Mouse (Mus musculus) heart, postnatal 36 days (tissue): ENCODE data around the gene Bloc1s4. TPM values are rescaled to one million over a fixed set of nuclear protein-coding genes. Genes with fewer than 3 reads are reported as not detected.
A peak's percentile ranks its signal among the peaks of the same experiment; 100 is the strongest.

Experiments used
- DNase-seq, 2 experiments: peaks; one replicate each; pipeline ENCODE4 v3.0.0; 2021 to 2022
- intact Hi-C: fragments of 180-260 bp; cut with DNase I; formaldehyde crosslinking; loops from one replicate; pipeline ENCODE4 v1.15.1; 2025
- total RNA-seq, 2 experiments: library from RNA; stranded (reverse); gene quantifications; 2 replicates each; pipeline ENCODE4 v1.2.3; 2021

Gene Bloc1s4
- total RNA-seq, 2 experiments from 2014 or later: 10.3 to 14.2 TPM

- peak; percentile 85 to 94 for DNase-seq
- intact Hi-C loops: loop anchor here (1.0 to 10.0 kb wide), 4 partner anchors 139 to 279 kb away; no protein-coding TSS in a partner anchor
These were observed 6.2 kb downstream of the Bloc1s4 start for GRCm38 (mm10) chr5:36742126-36742848.

DNA sequence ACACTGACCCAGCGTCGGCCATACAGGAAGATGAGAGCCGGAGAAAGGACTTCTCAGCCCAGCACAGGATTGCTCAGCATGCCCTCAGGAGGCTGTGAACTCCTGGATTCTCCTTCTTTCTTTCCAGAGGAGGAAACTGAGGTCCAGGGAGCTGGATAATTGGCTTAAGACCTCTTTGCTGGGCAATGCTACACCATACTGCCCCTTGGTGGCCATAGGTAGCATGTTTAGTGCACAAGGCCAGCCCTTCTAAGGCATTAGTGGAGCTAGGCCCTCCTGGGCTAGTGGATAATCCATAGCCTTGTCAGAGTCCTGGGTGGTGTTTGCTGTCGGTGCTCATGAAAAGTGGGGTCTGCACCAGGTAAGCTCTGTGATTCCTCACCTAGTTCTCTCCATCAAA is 8.6 kb downstream of the Bloc1s4 start:
- DNase-seq: peak in 1 of 2 experiments; percentile 33
- intact Hi-C loops: loop anchor here (2.0 to 10.0 kb wide), 2 partner anchors 45 to 155 kb away; no protein-coding TSS in a partner anchor

GRCm38 (mm10) chr5:36738799-36739615 is 9.4 kb downstream of the Bloc1s4 start:
- intact Hi-C loops: loop anchor here (2.0 kb wide), 1 partner anchor 44 kb away; no protein-coding TSS in a partner anchor
- DNase-seq: no peak

DNA sequence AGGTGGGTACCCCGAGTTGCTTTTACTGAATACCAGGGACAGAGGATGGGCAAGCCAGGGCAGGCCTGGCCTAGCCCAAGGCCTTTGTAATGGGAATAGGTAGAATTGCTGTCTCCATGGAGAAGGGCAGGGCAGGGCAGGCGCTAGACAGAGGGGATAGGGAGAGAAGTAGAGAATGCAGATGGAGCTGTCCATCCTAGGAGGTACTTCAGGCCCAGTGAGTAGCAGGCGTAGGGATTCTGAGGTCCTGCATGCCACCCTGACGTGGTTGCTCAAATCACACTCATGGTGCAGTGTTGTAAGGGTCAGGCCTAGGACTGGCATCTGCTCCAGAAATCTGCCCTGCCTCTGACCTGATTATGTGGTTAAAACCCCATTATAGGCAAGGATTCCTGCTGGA is 10.7 kb downstream of the Bloc1s4 start:
- intact Hi-C loops: loop anchor here (2.0 kb wide), 2 partner anchors 23 to 43 kb away; no protein-coding TSS in a partner anchor
- DNase-seq: no peak

- intact Hi-C loops: loop anchor here (2.0 kb wide), 1 partner anchor 21 kb away; no protein-coding TSS in a partner anchor
- no peak for DNase-seq
These were observed 12.4 kb downstream of the Bloc1s4 start for GRCm38 (mm10) chr5:36736009-36736408.

- intact Hi-C loops: no loop called here
These were observed 13.3 kb downstream of the Bloc1s4 start for GRCm38 (mm10) chr5:36735106-36735505.

DNA sequence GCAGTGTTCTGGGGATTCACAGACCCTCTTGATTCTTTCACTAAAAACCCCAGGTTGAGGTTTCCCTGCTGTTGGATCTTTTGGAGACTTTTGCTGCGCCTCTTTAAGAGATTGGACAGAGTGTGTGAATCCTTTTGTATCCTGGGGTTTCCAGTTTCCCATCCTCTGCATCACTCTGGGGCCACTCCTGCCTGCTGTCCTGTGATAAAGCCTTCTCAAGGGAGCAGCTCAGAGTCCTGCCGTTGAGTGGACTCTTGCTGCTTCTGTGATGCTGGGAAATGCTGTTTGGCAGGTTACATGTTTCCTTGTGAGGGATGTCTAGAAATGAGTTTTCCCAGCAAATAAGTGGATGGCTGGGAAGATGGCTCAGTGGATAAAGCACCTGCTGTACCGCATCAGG is 15.0 kb downstream of the Bloc1s4 start:
- intact Hi-C loops: no loop called here
- no peak for DNase-seq

More at GRCm38 (mm10) chr5:36735106-36735505, 13.3 kb downstream of the Bloc1s4 start:
- DNase-seq: no peak

DNA sequence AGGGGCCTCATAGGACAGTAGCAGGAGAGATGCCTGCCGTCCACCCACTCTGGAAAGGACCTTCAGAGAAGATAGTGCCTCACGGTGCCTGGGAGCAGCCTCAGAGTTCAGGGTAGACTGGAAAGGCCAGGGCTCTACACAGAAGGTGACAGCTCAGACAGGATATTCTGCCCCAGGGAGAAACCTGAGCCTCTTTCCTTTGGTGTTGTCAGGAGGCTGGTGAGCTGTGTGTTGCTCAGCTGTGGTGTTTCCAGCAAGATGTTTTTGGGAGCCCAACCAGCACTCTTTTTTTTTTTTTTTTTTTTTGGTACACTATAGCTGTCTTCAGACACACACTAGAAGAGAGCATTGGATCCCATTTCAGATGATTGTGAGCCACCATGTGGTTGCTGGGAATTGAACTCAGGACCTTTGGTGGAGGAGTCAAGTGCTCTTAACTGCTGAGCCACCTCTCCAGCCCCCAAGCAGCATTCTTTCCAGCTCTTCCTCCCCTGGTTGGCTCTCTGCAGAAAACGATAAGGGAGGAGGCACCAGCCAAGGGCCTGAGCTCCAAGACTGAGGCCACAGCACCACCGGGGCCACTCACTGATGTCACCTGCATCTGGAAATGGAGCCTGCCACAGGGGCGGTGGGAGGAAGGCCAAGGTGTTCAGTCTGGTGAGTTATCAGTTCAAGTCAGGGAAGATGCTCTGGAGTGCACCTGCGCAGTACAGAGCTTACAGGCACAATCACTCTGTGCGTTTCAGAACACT is 16.4 kb downstream of the Bloc1s4 start:
- DNase-seq: no peak
- intact Hi-C loops: no loop called here

GRCm38 (mm10) chr5:36730689-36731088 is 17.8 kb downstream of the Bloc1s4 start:
- intact Hi-C loops: no loop called here
- peak in 1 of 2 experiments; percentile 1 for DNase-seq

GRCm38 (mm10) chr5:36729923-36730322 is 18.5 kb downstream of the Bloc1s4 start:
- intact Hi-C loops: no loop called here

DNA sequence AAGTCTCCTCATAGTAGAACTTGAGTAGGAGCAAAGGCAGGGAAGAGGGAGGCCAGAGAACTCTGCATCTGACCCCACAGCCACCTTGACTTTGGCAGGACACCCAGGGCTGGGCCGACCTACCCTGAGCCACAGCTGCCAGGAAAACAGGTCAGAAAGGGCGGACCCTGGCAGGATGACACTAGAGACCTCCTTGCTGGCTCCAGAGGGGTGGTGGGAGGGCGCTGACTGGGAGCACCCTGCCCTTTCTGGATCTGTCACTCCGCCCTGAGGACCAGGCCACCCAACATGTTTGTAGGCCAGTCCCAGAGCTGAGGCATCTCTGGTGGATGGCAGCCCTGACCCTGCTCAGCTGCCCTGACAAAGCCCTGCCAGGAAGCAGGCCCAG is 19.4 kb downstream of the Bloc1s4 start:
- intact Hi-C loops: no loop called here
- no peak for DNase-seq

More at GRCm38 (mm10) chr5:36729923-36730322, 18.5 kb downstream of the Bloc1s4 start:
- DNase-seq: no peak

DNA sequence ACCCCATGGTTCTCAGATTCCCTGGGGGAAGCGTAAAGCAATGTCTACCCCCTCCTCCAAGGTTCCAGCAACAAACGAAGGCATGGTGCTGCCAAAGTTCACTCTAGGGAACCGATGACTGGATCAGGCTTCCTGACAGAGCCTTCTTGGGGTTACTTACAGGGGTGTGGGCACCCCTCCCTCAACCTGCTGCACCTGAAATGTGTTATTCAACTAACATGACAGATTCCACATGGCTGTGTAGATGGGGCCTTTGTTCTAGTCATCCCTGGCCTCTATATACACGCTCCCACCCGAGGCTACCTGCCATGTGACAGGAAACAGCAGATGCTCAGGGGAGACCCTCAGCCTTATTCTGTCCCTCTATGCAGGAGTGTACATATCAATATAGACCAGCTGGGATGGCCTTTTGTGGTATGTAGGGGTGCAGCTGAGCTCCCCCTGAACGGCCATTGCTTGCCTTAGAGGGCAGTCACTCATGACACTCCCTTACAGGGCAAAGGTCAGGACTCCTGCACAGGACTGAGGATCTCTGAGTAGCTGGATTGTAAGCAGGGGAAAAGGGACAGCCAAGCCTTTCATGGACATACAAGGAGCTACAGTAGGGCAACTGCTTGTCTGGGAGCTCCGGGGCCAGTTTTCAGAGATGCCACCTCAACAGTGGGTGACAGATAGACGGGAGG is 19.9 kb downstream of the Bloc1s4 start:
- intact Hi-C loops: no loop called here
- no peak for DNase-seq

- intact Hi-C loops: no loop called here
- DNase-seq: no peak
These were observed 20.7 kb downstream of the Bloc1s4 start for GRCm38 (mm10) chr5:36727776-36728175.

- no peak for DNase-seq
These were observed 21.3 kb downstream of the Bloc1s4 start for GRCm38 (mm10) chr5:36727136-36727535.

GRCm38 (mm10) chr5:36726387-36726801 is 22.1 kb downstream of the Bloc1s4 start:
- intact Hi-C loops: no loop called here
- DNase-seq: no peak

More at GRCm38 (mm10) chr5:36727136-36727535, 21.3 kb downstream of the Bloc1s4 start:
- intact Hi-C loops: no loop called here

GRCm38 (mm10) chr5:36725861-36726260 is 22.6 kb downstream of the Bloc1s4 start:
- intact Hi-C loops: no loop called here
- no peak for DNase-seq

GRCm38 (mm10) chr5:36724274-36724673 is 24.2 kb downstream of the Bloc1s4 start:
- DNase-seq: no peak
- intact Hi-C loops: no loop called here

- no peak for DNase-seq
- intact Hi-C loops: no loop called here
These were observed 25.1 kb downstream of the Bloc1s4 start for GRCm38 (mm10) chr5:36723356-36723755.

- intact Hi-C loops: no loop called here
- no peak for DNase-seq
These were observed 26.0 kb downstream of the Bloc1s4 start for GRCm38 (mm10) chr5:36722415-36722856.
